Mouse (Mus musculus): ENCODE results near the gene Cd40lg. TPM values are rescaled to one million over a fixed set of nuclear protein-coding genes. Genes with fewer than 3 reads are reported as not detected.

The Cd40lg gene
- polyA plus RNA-seq, 1 experiment = not detected

- no peaks in the 10 kb centered on the region for H3K36me3 ChIP-seq (ENCODE audit: control insufficient read depth, insufficient read depth)
These were observed 11.4 kb downstream of the Cd40lg start for GRCm38 (mm10) chrX:57223301-57223700.

GRCm38 (mm10) chrX:57228178-57228577 is 16.2 kb downstream of the Cd40lg start:
- no peaks in the 10 kb centered on the region for H3K79me3 ChIP-seq (ENCODE audit: low read depth)
- no peaks in the 10 kb centered on the region for H3K79me2 ChIP-seq (ENCODE audit: control insufficient read depth, insufficient read depth)
- no peaks in the 10 kb centered on the region for H3K27me3 ChIP-seq (ENCODE audit: control insufficient read depth, insufficient read depth, insufficient read length)
- no peak overlapping the region for H3K4me3 ChIP-seq (ENCODE audit: insufficient read depth, poor library complexity, severe bottlenecking)
- no peak overlapping the region for H3ac ChIP-seq (ENCODE audit: control insufficient read depth, insufficient read length, low read depth)
- TF ChIP-seq CTCF (IDR thresholded peaks at IDR 0.05; ENCODE audit: control insufficient read depth, insufficient read depth, insufficient read length) = no peak
- TF ChIP-seq MYOG (IDR thresholded peaks at IDR 0.05; ENCODE audit: control insufficient read depth, extremely low read depth, insufficient read length) = no peak
- TF ChIP-seq USF1 (IDR thresholded peaks at IDR 0.05; ENCODE audit: low read depth) = no peak
- no peak for TF ChIP-seq MYOD1 (IDR thresholded peaks at IDR 0.05; ENCODE audit: control insufficient read depth, insufficient read length, low read depth)
- no peak for TF ChIP-seq MAX (IDR thresholded peaks at IDR 0.05)
- no peak for TF ChIP-seq FOSL1 (IDR thresholded peaks at IDR 0.05; ENCODE audit: insufficient read depth, low read length, poor library complexity, severe bottlenecking)
- TF ChIP-seq CEBPB (IDR thresholded peaks at IDR 0.05; ENCODE audit: low read depth) = no peak
- no peaks in the 10 kb centered on the region for H3K36me3 ChIP-seq (ENCODE audit: control insufficient read depth, insufficient read depth)

More at GRCm38 (mm10) chrX:57223301-57223700, 11.4 kb downstream of the Cd40lg start:
- TF ChIP-seq FOSL1 (IDR thresholded peaks at IDR 0.05; ENCODE audit: insufficient read depth, low read length, poor library complexity, severe bottlenecking) = no peak
- TF ChIP-seq CTCF (IDR thresholded peaks at IDR 0.05; ENCODE audit: control insufficient read depth, insufficient read depth, insufficient read length) = no peak
- TF ChIP-seq MAX (IDR thresholded peaks at IDR 0.05) = no peak
- TF ChIP-seq USF1 (IDR thresholded peaks at IDR 0.05; ENCODE audit: low read depth) = no peak
- no peak for TF ChIP-seq CEBPB (IDR thresholded peaks at IDR 0.05; ENCODE audit: low read depth)
- no peak for TF ChIP-seq MYOG (IDR thresholded peaks at IDR 0.05; ENCODE audit: control insufficient read depth, extremely low read depth, insufficient read length)
- TF ChIP-seq MYOD1 (IDR thresholded peaks at IDR 0.05; ENCODE audit: control insufficient read depth, insufficient read length, low read depth) = no peak
- no peak overlapping the region for H3ac ChIP-seq (ENCODE audit: control insufficient read depth, insufficient read length, low read depth)
- no peaks in the 10 kb centered on the region for H3K79me2 ChIP-seq (ENCODE audit: control insufficient read depth, insufficient read depth)
- H3K79me3 ChIP-seq (ENCODE audit: low read depth) = no peaks in the 10 kb centered on the region
- H3K27me3 ChIP-seq (ENCODE audit: control insufficient read depth, insufficient read depth, insufficient read length) = no peaks in the 10 kb centered on the region
- no peak overlapping the region for H3K4me3 ChIP-seq (ENCODE audit: insufficient read depth, poor library complexity, severe bottlenecking)

- Histone ChIP-seq H3K4me3 (ENCODE audit: insufficient read depth, poor library complexity, severe bottlenecking) (no peak overlapping the region), H3ac (ENCODE audit: control insufficient read depth, insufficient read length, low read depth) (no peak overlapping the region), H3K79me3 (ENCODE audit: low read depth) (no peaks in the 10 kb centered on the region), H3K27me3 (ENCODE audit: control insufficient read depth, insufficient read depth, insufficient read length) (no peaks in the 10 kb centered on the region), H3K79me2 (ENCODE audit: control insufficient read depth, insufficient read depth) (no peaks in the 10 kb centered on the region), H3K36me3 (ENCODE audit: control insufficient read depth, insufficient read depth) (no peaks in the 10 kb centered on the region)
- TF ChIP-seq MYOD1 (IDR thresholded peaks at IDR 0.05; ENCODE audit: control insufficient read depth, insufficient read length, low read depth) (no peak), USF1 (IDR thresholded peaks at IDR 0.05; ENCODE audit: low read depth) (no peak), CTCF (IDR thresholded peaks at IDR 0.05; ENCODE audit: control insufficient read depth, insufficient read depth, insufficient read length) (no peak), MYOG (IDR thresholded peaks at IDR 0.05; ENCODE audit: control insufficient read depth, extremely low read depth, insufficient read length) (no peak), FOSL1 (IDR thresholded peaks at IDR 0.05; ENCODE audit: insufficient read depth, low read length, poor library complexity, severe bottlenecking) (no peak), MAX (IDR thresholded peaks at IDR 0.05) (no peak), CEBPB (IDR thresholded peaks at IDR 0.05; ENCODE audit: low read depth) (no peak)
These were observed 21.7 kb downstream of the Cd40lg start for GRCm38 (mm10) chrX:57233596-57233995.

- H3K79me3 ChIP-seq (ENCODE audit: low read depth) = no peaks in the 10 kb centered on the region
- H3K27me3 ChIP-seq (ENCODE audit: control insufficient read depth, insufficient read depth, insufficient read length) = no peaks in the 10 kb centered on the region
- TF ChIP-seq USF1 (IDR thresholded peaks at IDR 0.05; ENCODE audit: low read depth) (no peak), MYOG (IDR thresholded peaks at IDR 0.05; ENCODE audit: control insufficient read depth, extremely low read depth, insufficient read length) (no peak), MYOD1 (IDR thresholded peaks at IDR 0.05; ENCODE audit: control insufficient read depth, insufficient read length, low read depth) (no peak), CTCF (IDR thresholded peaks at IDR 0.05; ENCODE audit: control insufficient read depth, insufficient read depth, insufficient read length) (no peak), FOSL1 (IDR thresholded peaks at IDR 0.05; ENCODE audit: insufficient read depth, low read length, poor library complexity, severe bottlenecking) (no peak), CEBPB (IDR thresholded peaks at IDR 0.05; ENCODE audit: low read depth) (no peak), MAX (IDR thresholded peaks at IDR 0.05) (no peak)
- no peaks in the 10 kb centered on the region for H3K36me3 ChIP-seq (ENCODE audit: control insufficient read depth, insufficient read depth)
- H3ac ChIP-seq (ENCODE audit: control insufficient read depth, insufficient read length, low read depth) = no peak overlapping the region
- H3K79me2 ChIP-seq (ENCODE audit: control insufficient read depth, insufficient read depth) = no peaks in the 10 kb centered on the region
- no peak overlapping the region for H3K4me3 ChIP-seq (ENCODE audit: insufficient read depth, poor library complexity, severe bottlenecking)
These were observed 24.0 kb downstream of the Cd40lg start for GRCm38 (mm10) chrX:57235982-57236381.

GRCm38 (mm10) chrX:57238572-57238971 is 26.6 kb downstream of the Cd40lg start:
- Histone ChIP-seq H3K79me3 (ENCODE audit: low read depth) (no peaks in the 10 kb centered on the region), H3K79me2 (ENCODE audit: control insufficient read depth, insufficient read depth) (no peaks in the 10 kb centered on the region), H3K4me3 (ENCODE audit: insufficient read depth, poor library complexity, severe bottlenecking) (no peak overlapping the region), H3ac (ENCODE audit: control insufficient read depth, insufficient read length, low read depth) (no peak overlapping the region), H3K36me3 (ENCODE audit: control insufficient read depth, insufficient read depth) (no peaks in the 10 kb centered on the region), H3K27me3 (ENCODE audit: control insufficient read depth, insufficient read depth, insufficient read length) (no peaks in the 10 kb centered on the region)
- TF ChIP-seq CEBPB (IDR thresholded peaks at IDR 0.05; ENCODE audit: low read depth) (no peak), USF1 (IDR thresholded peaks at IDR 0.05; ENCODE audit: low read depth) (no peak), MYOG (IDR thresholded peaks at IDR 0.05; ENCODE audit: control insufficient read depth, extremely low read depth, insufficient read length) (no peak), MYOD1 (IDR thresholded peaks at IDR 0.05; ENCODE audit: control insufficient read depth, insufficient read length, low read depth) (no peak)
